Mouse (Mus musculus): ENCODE results near the gene Mpp3.

- no peak for TF ChIP-seq CTCF (IDR thresholded peaks at IDR 0.05; ENCODE audit: extremely low read depth, insufficient read depth, low read length)
- no peak for TF ChIP-seq POLR2A (IDR thresholded peaks at IDR 0.05; ENCODE audit: extremely low read depth, insufficient read depth, low read length)
Observed at GRCm38 (mm10) chr11:102023406-102023805, 4.9 kb downstream of the Mpp3 start.

All from cortical plate, adult 2 months (tissue).